Mouse (Mus musculus): ENCODE measurements around the gene Samd8.

DNA sequence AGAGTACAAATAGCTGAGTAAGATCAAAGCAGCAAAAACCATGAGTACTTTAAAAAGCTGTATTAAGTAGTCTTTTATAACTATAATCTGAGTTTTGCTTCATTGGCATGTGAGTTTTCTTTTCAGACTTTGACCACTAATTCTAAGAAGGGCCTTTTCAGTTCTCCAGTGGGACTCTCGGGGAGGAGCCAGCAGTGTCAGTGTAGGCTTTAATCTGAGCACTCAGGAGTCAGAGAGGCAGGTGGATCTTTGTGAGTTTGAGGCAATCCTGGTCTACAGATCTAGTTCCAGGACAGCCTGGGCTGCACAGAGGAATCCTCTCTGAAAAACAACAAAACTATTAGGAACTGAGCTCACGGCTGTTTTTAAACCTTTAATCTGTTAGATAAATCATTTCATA is 23.6 kb downstream of the Samd8 start:
- no peak for TF ChIP-seq POLR2A (IDR thresholded peaks at IDR 0.05; ENCODE audit: borderline replicate concordance, low read depth, low read length)
- no peak for TF ChIP-seq CTCF (IDR thresholded peaks at IDR 0.05; ENCODE audit: low read depth, low read length)
